Mouse (Mus musculus) CD4-positive, CD25-positive, alpha-beta regulatory T cell, adult 2 months (primary cell): ENCODE measurements at regions not wholly inside any gene's neighbourhood (a gene's known extent, or its start where the extent isn't known, plus 50 kb on each side); places are given as distances from the start of the nearest gene placed in this dataset.

ENCODE experiments used
- DNase-seq: peaks from one replicate; pipeline ENCODE4 v3.0.0-alpha.2; 2012; ENCODE audit warnings: low read depth, low spot score

DNA sequence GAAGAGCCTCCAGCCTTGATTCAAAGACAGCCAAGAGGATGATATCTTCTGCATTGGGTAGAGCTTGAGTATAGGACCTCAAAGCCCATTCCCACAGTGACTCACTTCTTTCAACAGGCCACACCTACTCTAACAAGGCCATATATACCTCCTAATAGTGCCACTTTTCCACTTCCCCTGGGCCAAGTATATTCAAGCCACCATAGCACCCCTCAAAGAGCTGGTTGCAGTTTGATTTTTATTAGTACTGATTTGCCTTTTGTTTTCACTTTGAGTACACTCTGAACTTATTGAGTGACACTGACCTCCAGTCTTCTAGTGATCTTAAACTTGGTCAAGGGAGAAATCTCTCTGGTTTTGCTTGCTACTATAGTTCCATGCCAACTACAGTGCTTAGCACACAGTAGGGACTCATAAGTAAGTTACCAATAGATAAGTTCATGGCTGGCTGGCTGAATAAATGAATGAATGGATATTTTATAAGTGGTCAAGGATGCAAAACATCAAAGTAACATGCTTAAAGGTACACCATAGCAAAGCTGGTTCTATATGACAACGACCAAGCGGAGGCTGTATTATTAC is 64.5 kb upstream of the Lmo2 start:
- DNase-seq, result no peak

- no peak for DNase-seq
Observed at GRCm38 (mm10) chr2:103893805-103894204, 64.0 kb upstream of the Lmo2 start.

- DNase-seq, result no peak
Observed at GRCm38 (mm10) chr2:103894981-103895676, 62.7 kb upstream of the Lmo2 start.

DNA sequence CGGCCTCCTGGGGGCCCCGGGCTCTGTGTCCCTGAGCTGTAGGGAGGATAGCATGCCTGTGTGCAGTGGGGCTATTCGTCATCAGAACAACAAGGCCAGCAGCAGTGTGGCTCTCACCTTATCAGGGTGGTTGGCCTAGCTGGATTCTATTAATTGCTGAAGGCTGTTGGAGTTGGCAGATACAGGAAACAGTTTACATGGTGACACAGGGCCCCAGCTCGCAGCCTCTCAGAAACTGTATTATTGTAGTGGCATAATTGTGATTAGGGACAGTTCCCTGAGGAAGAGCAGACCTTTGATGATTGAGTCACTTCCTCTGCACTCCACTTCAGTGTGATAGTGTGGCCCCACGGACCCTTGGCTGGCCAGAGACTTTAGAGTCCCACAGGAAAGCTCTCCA is 61.6 kb upstream of the Lmo2 start:
- no peak for DNase-seq

GRCm38 (mm10) chr2:103896814-103897213 is 61.0 kb upstream of the Lmo2 start:
- no peak for DNase-seq

DNA sequence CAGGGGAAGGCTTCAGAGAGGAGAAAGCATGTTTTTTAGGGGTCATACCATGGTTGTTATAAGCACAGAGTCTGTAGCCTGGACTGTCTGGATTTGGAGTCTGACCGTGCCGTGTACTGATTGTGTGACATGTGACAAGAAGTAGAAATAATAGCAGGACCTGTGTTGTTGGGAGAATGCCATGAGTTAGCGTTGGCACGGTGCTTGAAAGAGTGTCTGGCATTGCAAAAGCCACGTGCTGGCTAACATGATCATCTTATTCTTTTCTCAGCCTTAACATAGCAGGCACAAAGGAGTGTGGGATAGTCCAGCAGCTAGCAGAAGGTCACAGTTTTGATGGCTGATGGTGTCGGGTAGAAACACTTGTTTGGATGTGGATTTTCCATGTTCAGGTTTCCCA is 58.1 kb upstream of the Lmo2 start:
- no peak for DNase-seq

GRCm38 (mm10) chr2:103900384-103900783 is 57.4 kb upstream of the Lmo2 start:
- DNase-seq, result no peak

DNA sequence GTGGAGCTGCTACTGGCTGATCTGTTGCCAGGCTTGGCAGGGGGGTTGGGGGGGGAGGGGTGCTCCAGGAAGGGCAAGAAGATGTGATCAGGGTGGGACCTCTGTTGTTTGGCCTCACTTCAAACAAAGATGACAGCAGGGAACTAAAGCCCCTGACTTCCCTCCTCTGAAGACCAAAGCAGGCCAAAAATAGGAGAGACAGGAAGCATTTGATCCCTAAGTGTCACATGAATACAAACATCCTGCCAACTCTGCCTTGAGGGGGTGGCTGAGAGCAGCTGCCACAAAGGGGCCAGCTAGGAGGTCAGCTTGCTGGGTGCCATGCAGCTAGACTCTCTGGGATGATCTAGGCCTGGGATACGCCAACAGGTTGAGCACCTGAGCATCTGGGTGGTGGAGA is 56.3 kb upstream of the Lmo2 start:
- no peak for DNase-seq

DNA sequence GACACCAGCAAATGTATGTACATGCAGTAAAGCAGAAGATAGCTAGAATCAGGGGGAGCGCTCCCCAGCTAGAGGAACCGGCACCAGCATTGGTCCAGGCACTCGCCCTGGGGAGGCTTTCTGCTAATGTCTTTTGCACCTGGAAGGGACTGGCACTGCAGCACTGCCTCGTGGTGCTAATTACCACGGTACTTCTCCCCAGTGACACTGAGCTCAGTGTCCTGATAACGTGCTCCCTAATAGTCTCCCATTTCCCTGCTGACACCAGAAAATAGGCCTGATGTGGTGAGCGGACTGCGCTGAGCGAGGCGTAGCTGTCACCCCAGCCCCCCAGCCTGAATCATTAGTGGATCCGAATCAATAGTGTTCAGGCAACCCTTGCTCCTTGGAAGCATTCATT is 55.0 kb upstream of the Lmo2 start:
- DNase-seq, result no peak

GRCm38 (mm10) chr2:103905681-103906080 is 52.1 kb upstream of the Lmo2 start:
- no peak for DNase-seq

DNA sequence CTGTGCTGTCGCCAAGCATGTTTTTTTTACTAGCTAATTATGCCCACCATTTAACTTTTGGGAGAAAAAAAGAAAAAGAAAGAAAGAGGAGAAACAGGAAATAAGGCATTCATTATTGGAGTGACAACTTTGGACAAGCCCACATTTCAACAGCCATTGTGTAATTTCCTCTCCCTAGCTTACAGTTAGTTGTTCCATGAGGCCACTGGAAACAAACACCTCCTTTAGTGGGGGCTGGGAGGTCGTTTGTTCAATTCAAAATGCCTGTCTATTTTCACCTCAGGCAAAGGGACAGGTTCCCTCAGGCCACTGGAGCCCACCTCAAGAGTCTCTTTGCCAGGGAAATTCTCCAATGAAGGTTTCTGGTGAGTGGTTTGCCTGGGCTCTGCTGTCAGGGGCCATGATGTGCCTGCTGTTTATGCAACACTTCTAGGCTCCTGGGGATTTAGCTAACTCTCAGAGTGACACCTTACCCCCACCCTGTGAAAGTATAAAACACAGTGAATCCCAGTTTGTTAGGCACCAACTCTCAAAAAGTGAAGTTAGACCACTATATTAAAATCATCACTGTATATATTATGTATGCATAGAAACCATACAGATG is 51.1 kb upstream of the Lmo2 start:
- no peak for DNase-seq
